Mouse (Mus musculus) megakaryocyte, embryonic 14.5 days (primary cell): ENCODE data around the gene Atp6v0e2. TPM values are rescaled to one million over a fixed set of nuclear protein-coding genes. Genes with fewer than 3 reads are reported as not detected.

Experiments
- H3K27me3 ChIP-seq: replicated peaks from 2 replicates; pipeline ENCODE3; 2012; ENCODE audit warnings: inconsistent platforms
- H3K36me3 ChIP-seq: replicated peaks from 2 replicates; pipeline ENCODE3; 2012; ENCODE audit warnings: low read length, inconsistent platforms, mixed read lengths
- H3K4me1 ChIP-seq: 2 replicates; pipeline ENCODE4 v1.6.1; 2012; ENCODE audit warnings: inconsistent platforms
- H3K4me3 ChIP-seq: replicated peaks from 2 replicates; pipeline ENCODE3; 2012; ENCODE audit warnings: moderate library complexity, mild to moderate bottlenecking, inconsistent platforms
- H3K9me3 ChIP-seq: 2 replicates; pipeline ENCODE4 v1.6.1; 2012; ENCODE audit warnings: inconsistent platforms
- FLI1 ChIP-seq: IDR thresholded peaks from 2 replicates; pipeline ENCODE4 v1.6.1; 2012; ENCODE audit warnings: low read length, inconsistent platforms, mixed read lengths
- GATA1 ChIP-seq: IDR thresholded peaks from 3 replicates; pipeline ENCODE4 v1.6.1; 2012; ENCODE audit warnings: mixed read lengths, low read length, inconsistent platforms, borderline replicate concordance
- polyA plus RNA-seq: library from polyadenylated mRNA; stranded (reverse); fragments of >175 nt; gene quantifications from 2 replicates; pipeline ENCODE4 v1.2.3, GENCODE M21; 2012; ENCODE audit warnings: low replicate concordance; ENCODE audit not compliant: insufficient read depth

Atp6v0e2 gene
- polyA plus RNA-seq, 1 experiment, result 2.1 TPM

- Histone ChIP-seq H3K4me1 (peaks cover 42% of the 10 kb centered on the region), H3K27me3 (peaks cover 44% of the 10 kb centered on the region), H3K4me3 (no peak overlapping the region), H3K9me3 (no peaks in the 10 kb centered on the region), H3K36me3 (no peaks in the 10 kb centered on the region)
- TF ChIP-seq FLI1, result no peak
- no peak for TF ChIP-seq GATA1
These were observed 1.7 kb downstream of the Atp6v0e2 start for GRCm38 (mm10) chr6:48538841-48539737.

- no peak overlapping the region for H3K4me3 ChIP-seq
- H3K36me3 ChIP-seq, result no peaks in the 10 kb centered on the region
- peaks cover 37% of the 10 kb centered on the region for H3K27me3 ChIP-seq
- H3K9me3 ChIP-seq, result no peaks in the 10 kb centered on the region
- no peak for TF ChIP-seq GATA1
- TF ChIP-seq FLI1, result no peak
- H3K4me1 ChIP-seq, result peaks cover 42% of the 10 kb centered on the region
These were observed 2.4 kb downstream of the Atp6v0e2 start for GRCm38 (mm10) chr6:48539860-48540259.

DNA sequence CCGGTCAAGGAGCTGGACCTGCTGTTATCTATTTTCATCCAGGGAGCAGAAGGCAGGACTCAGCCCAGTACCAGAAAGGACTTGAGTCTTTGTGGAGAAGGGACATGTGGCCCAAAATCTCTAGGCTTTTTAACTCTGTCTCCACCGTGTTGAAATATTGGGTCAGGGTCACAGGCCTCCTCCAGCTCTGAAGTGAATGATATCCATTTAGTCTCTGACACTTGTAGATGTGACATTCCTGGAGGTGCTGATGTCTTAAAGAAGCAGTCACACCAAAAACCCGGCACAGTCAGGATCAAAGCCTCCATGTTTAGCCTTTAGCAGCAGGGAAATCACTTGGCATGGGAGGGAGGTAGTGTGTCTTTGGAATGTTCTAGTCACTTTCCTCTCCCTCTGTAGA is 3.3 kb downstream of the Atp6v0e2 start:
- no peaks in the 10 kb centered on the region for H3K9me3 ChIP-seq
- no peak overlapping the region for H3K4me3 ChIP-seq
- H3K36me3 ChIP-seq, result no peaks in the 10 kb centered on the region
- peaks cover 30% of the 10 kb centered on the region for H3K27me3 ChIP-seq
- H3K4me1 ChIP-seq, result peaks cover 42% of the 10 kb centered on the region
- TF ChIP-seq FLI1, result no peak
- TF ChIP-seq GATA1, result no peak

DNA sequence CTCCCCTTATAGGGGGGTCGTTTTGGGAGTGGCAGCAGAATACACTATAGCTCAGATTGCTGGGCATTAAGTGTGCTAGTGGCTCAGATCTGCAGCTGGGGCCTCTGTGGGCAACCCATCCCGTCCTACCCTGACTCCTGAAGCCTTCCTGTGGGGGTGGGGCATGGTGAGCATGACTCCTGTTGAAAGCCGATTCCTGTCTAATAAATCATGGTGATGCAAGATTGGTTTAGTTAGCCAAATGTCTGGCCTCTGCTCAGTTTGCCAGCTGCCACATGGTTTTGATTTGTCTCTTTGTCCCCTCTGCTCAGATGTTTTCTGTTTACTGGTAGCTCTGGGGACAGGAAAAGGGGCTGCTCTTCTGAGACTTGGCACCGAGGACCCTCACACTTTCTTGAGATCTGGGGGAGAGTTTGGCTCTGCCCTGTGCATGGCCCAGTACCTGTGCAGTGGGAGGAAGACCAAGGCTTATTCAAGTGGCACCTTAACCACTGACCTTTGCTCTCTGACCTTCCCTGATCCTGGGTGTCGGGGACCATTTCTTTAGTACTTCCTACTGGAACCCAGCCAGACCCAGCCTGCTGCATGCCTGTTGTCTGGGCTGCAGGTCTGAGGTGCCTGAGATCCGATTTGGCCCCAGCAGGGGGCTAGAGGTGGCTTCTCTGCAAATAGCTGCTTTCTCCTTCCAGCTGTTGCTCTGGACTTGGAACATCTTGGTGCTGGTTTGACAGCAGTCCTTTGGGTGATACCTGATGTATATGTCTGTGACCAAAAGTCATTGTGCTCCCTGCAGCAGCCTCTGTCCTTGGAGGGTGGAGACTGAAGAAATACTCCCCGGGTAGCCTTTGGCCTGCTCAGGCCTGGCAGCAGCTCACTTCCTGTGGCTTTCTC is 4.4 kb downstream of the Atp6v0e2 start:
- H3K4me1 ChIP-seq, result peaks cover 36% of the 10 kb centered on the region
- H3K9me3 ChIP-seq, result no peaks in the 10 kb centered on the region
- no peak for TF ChIP-seq GATA1
- no peak for TF ChIP-seq FLI1
- H3K4me3 ChIP-seq, result no peak overlapping the region
- H3K36me3 ChIP-seq, result no peaks in the 10 kb centered on the region
- peaks cover 21% of the 10 kb centered on the region for H3K27me3 ChIP-seq

DNA sequence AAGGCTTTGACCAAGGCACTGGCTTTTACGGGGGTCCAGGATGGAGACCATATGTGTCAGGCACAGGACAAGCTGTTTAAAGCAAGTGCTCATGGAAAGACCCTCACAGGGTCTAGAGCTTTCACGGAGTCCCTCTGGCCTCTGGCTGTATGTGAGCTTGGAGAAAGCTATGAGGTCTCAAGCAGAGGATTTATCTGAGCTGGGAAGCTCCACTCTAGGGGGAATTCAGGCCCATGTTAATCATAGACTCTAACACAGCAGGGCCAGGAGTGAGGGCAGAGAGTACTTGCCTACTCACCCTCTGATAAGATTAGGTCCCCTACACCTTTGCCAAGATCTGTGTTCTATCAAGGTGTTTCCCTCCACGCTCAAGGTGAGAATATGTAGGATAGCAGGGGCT is 5.2 kb downstream of the Atp6v0e2 start:
- no peak for TF ChIP-seq FLI1
- no peak for TF ChIP-seq GATA1
- no peak overlapping the region for H3K4me3 ChIP-seq
- no peaks in the 10 kb centered on the region for H3K9me3 ChIP-seq
- peaks cover 28% of the 10 kb centered on the region for H3K4me1 ChIP-seq
- H3K36me3 ChIP-seq, result no peaks in the 10 kb centered on the region
- peaks cover 13% of the 10 kb centered on the region for H3K27me3 ChIP-seq

GRCm38 (mm10) chr6:48545251-48545650 is 7.8 kb downstream of the Atp6v0e2 start:
- Histone ChIP-seq H3K4me1 (peaks cover 24% of the 10 kb centered on the region), H3K4me3 (no peak overlapping the region)
- TF ChIP-seq GATA1, result no peak
- no peak for TF ChIP-seq FLI1

GRCm38 (mm10) chr6:48546271-48546670 is 8.9 kb downstream of the Atp6v0e2 start:
- Histone ChIP-seq H3K9me3 (no peaks in the 10 kb centered on the region), H3K27me3 (peaks cover 2% of the 10 kb centered on the region), H3K36me3 (no peaks in the 10 kb centered on the region), H3K4me3 (no peak overlapping the region), H3K4me1 (peaks cover 21% of the 10 kb centered on the region)
- TF ChIP-seq FLI1, result no peak
- no peak for TF ChIP-seq GATA1

More at GRCm38 (mm10) chr6:48545251-48545650, 7.8 kb downstream of the Atp6v0e2 start:
- no peaks in the 10 kb centered on the region for H3K9me3 ChIP-seq
- H3K36me3 ChIP-seq, result no peaks in the 10 kb centered on the region
- H3K27me3 ChIP-seq, result peaks cover 2% of the 10 kb centered on the region

GRCm38 (mm10) chr6:48546858-48547257 is 9.4 kb downstream of the Atp6v0e2 start:
- H3K36me3 ChIP-seq, result no peaks in the 10 kb centered on the region
- TF ChIP-seq FLI1 (no peak), GATA1 (no peak)
- H3K9me3 ChIP-seq, result no peaks in the 10 kb centered on the region
- peaks cover 15% of the 10 kb centered on the region for H3K4me1 ChIP-seq
- peaks cover 2% of the 10 kb centered on the region for H3K27me3 ChIP-seq
- no peak overlapping the region for H3K4me3 ChIP-seq

GRCm38 (mm10) chr6:48548314-48548713 is 10.9 kb downstream of the Atp6v0e2 start:
- Histone ChIP-seq H3K4me1 (peaks cover 8% of the 10 kb centered on the region), H3K4me3 (no peak overlapping the region), H3K36me3 (no peaks in the 10 kb centered on the region), H3K9me3 (no peaks in the 10 kb centered on the region), H3K27me3 (peaks cover 2% of the 10 kb centered on the region)
- TF ChIP-seq FLI1 (no peak), GATA1 (no peak)

DNA sequence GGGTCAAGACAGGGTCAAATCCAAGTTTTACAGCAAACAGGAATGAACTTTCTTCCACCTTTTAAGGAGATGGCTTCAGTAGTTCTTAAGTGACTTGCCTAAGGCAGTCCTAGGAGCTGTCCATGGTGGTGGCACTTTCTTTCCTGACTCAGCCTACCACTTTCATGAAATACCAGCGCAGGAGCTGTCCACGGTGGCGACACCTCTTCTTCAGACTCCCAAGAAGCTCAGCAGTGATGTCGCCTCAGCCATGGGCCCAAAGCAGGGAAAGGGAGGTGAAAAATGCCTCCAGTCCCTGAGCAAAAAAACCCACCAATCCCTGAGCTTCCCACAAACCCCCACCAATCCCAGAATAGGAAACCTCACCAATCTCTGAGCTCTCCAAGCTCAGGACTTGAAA is 15.5 kb downstream of the Atp6v0e2 start:
- no peaks in the 10 kb centered on the region for H3K27me3 ChIP-seq
- TF ChIP-seq GATA1 (no peak), FLI1 (no peak)
- H3K9me3 ChIP-seq, result no peaks in the 10 kb centered on the region
- H3K36me3 ChIP-seq, result peaks cover 20% of the 10 kb centered on the region
- H3K4me3 ChIP-seq, result no peak overlapping the region
- peaks cover 27% of the 10 kb centered on the region for H3K4me1 ChIP-seq
